Mouse (Mus musculus): ENCODE results near the gene Kif2c.

DNA sequence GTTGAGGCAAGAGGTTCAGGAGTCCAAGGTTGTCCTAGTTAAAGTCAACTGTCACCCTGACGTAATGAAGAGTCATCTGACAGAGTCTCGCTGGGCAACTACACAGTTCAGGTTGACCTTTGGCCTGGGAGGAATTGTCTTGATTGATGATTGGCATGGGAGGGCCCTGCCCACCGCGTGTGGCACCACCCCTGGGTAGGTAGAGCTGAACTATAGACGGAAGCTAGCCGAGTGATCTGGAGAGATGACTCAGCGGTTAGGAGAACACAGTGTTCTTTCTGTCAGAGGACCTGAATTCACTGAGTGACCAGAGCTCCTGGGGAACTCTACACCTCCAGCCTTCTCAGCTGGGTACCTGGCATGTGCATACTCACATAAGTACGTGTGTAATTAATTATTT is 46.4 kb downstream of the Kif2c start:
- TF ChIP-seq CTCF (IDR thresholded peaks at IDR 0.05; ENCODE audit: low read depth, low read length) (no peak), POLR2AphosphoS5 (IDR thresholded peaks at IDR 0.05; ENCODE audit: insufficient replicate concordance, low read depth, low read length) (no peak)

Data from G1E (cell line).